Mouse (Mus musculus) colon, adult 2 months (tissue): ENCODE results near the gene Gpr180. TPM values are rescaled to one million over a fixed set of nuclear protein-coding genes. Genes with fewer than 3 reads are reported as not detected.

Experiments
- polyA plus RNA-seq: library from polyadenylated mRNA; depleted of rRNA; stranded (reverse); fragments of >200 nt; gene quantifications from 2 replicates; pipeline ENCODE4 v1.2.3, GENCODE M21; 2012; rRNA removed

Gpr180 gene
- 38.7 and 41.3 TPM in 2 replicates for polyA plus RNA-seq

DNA sequence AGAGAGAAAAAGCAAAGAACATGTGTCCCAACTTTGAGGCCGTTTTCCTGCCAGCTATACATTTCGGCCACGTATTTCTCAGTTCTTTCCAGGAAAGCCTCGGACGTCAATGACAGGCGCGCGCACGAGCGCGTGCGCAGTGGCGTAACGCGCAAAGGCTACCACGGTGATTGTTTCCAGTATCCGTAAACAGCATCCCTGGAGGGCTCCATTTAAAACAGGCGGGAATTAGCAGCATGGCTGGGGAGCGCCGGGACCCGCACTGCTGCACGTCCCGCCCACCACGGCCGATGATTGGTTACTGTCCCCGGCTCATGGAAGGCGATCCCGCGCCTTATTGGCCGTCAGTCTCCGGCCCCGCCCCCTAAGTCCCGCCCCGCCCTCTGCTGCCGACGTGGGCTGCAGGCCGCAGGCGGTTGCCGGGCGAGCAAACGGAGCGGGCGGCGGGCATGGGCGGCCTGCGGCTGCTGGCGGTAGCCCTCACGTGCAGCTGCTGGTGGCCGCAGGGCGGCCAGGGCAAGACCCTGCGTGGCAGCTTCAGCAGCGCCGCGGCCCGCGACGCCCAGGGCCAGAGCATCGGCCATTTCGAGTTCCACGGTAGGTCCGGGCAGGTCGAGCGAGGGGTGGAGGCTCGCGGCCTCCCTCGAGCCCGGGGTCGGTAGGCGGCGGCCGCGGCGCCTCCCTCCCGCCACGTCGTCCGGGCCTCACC is at the start of gene Gpr180:
TSS of gene Gpr180 (plus strand) at position 415 of the 709 bp plus-strand sequence.

DNA sequence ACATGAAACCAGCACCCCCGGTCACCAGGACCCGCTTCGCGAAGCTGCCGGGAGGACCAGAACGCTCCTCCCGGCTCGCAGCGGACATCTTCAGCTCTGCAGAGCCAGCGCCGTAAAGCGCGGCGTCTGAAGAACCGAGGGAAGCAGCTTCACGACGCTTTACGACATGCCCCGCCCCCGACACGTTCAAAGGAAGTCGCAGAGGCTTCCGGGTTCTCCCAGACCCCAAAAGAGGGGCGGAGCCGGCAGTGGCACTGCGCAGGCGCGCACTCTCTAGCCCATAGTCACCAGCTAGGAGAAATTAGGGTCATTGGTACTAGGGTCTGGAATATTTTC is 4.3 kb upstream of the Gpr180 start, which contains the start of gene Tgds:
TSS of gene Tgds (minus strand) at position 114 of the 336 bp plus-strand sequence.

Other genes with a start within 250 kb of the Gpr180 start
- 0.31 and 0.37 TPM in 2 replicates for gene Dct, start 84.9 kb upstream of the Gpr180 start, polyA plus RNA-seq
- 5.2 and 5.9 TPM in 2 replicates for gene Tgds, start 4.4 kb upstream of the Gpr180 start, polyA plus RNA-seq
- gene Sox21, start 99.9 kb downstream of the Gpr180 start, polyA plus RNA-seq: 3.3 and 3.8 TPM in 2 replicates
- gene Gm9376, start 129.8 kb downstream of the Gpr180 start, polyA plus RNA-seq: not detected in 2 replicates